Mouse (Mus musculus) liver, adult 2 months (tissue): Measurements from ENCODE around the gene Cdk14.

Source experiments
- CTCF ChIP-seq: fragments of 200-500 bp; IDR thresholded peaks from 2 replicates; pipeline ENCODE4 v1.5.1; 2011; ENCODE audit warnings: low read depth, low read length, control low read depth
- POLR2A ChIP-seq: fragments of 200-500 bp; IDR thresholded peaks from 2 replicates; pipeline ENCODE4 v1.6.1; 2011; ENCODE audit warnings: low read length, control low read depth; ENCODE audit not compliant: insufficient read depth; ENCODE audit errors: extremely low read depth

DNA sequence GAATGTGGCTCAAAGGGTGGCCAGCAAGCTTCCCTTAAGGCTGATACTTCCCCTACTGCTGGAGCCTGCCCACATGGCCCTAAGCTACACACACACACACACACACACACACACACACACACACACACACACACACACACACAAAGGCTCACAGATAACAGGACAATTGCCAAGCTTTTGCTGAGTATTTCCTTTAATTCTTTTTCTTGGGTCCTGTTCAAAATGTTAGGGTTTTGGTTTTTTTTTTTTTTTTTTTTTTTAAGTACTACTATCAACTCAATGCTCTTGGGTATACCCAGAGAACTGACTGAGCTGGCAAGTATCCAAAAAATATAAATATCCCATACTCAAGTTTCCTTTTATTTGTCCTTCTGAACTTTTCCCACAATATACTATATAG is 239.8 kb downstream of the Cdk14 start:
- TF ChIP-seq CTCF (no peak), POLR2A (no peak)
